Mouse (Mus musculus): ENCODE data around the gene Nolc1. TPM values are rescaled to one million over a fixed set of nuclear protein-coding genes. Genes with fewer than 3 reads are reported as not detected.
"Not testable (repeated sequence)": the region's sequence is repeated elsewhere in the genome, so short reads cannot be mapped to it uniquely, and the experiment has no call there.

Nolc1 gene
- total RNA-seq, 2 experiments from 2014 or later = 42.0 to 56.0 TPM

- DNase-seq = peak; percentile 56 to 61
These were observed 12.2 kb downstream of the Nolc1 start for GRCm38 (mm10) chr19:46087871-46088270.

- no peak for DNase-seq
These were observed 16.0 kb downstream of the Nolc1 start for GRCm38 (mm10) chr19:46091641-46092040.

- DNase-seq = no peak
These were observed 18.5 kb downstream of the Nolc1 start for GRCm38 (mm10) chr19:46094144-46094543.

GRCm38 (mm10) chr19:46095291-46095690 is 19.6 kb downstream of the Nolc1 start:
- no peak for DNase-seq

- DNase-seq = no peak
These were observed 20.7 kb downstream of the Nolc1 start for GRCm38 (mm10) chr19:46096396-46096795.

GRCm38 (mm10) chr19:46099561-46099960 is 23.9 kb downstream of the Nolc1 start:
- no peak for DNase-seq

GRCm38 (mm10) chr19:46103437-46104186 is 27.9 kb downstream of the Nolc1 start:
- DNase-seq = peak; percentile 12 to 45

GRCm38 (mm10) chr19:46104187-46104557 is 28.5 kb downstream of the Nolc1 start:
- no peak for DNase-seq

GRCm38 (mm10) chr19:46110214-46110613 is 34.6 kb downstream of the Nolc1 start:
- DNase-seq = no peak

- DNase-seq = no peak
These were observed 35.1 kb downstream of the Nolc1 start for GRCm38 (mm10) chr19:46110781-46111180.

GRCm38 (mm10) chr19:46114617-46115016 is 39.0 kb downstream of the Nolc1 start:
- no peak for DNase-seq

GRCm38 (mm10) chr19:46119458-46119857 is 43.8 kb downstream of the Nolc1 start:
- DNase-seq = no peak

GRCm38 (mm10) chr19:46120872-46121271 is 45.2 kb downstream of the Nolc1 start:
- no peak for DNase-seq

GRCm38 (mm10) chr19:46123876-46124275 is 48.2 kb downstream of the Nolc1 start:
- no peak for DNase-seq

GRCm38 (mm10) chr19:46124651-46125050 is 49.0 kb downstream of the Nolc1 start:
- no peak for DNase-seq

- no peak for DNase-seq
These were observed 50.6 kb downstream of the Nolc1 start for GRCm38 (mm10) chr19:46126301-46126700.

- not testable (repeated sequence) for DNase-seq
These were observed 54.1 kb downstream of the Nolc1 start for GRCm38 (mm10) chr19:46129737-46130136.

- DNase-seq = no peak
These were observed 55.6 kb downstream of the Nolc1 start for GRCm38 (mm10) chr19:46131283-46131682.

GRCm38 (mm10) chr19:46131694-46132525 is 56.2 kb downstream of the Nolc1 start, which contains the start of gene Elovl3:
Gene Elovl3 (plus strand): TSS chr19:46131897.
- peak; percentile 83 to 84 for DNase-seq

GRCm38 (mm10) chr19:46132577-46132976 is 56.9 kb downstream of the Nolc1 start:
- no peak for DNase-seq

Data from adrenal gland, postnatal 36 days (tissue).